Mouse (Mus musculus) thymus, adult 2 months (tissue): ENCODE measurements around the gene Selenof.

Experiments
- CTCF ChIP-seq: fragments of 200-500 bp; IDR thresholded peaks from 2 replicates; pipeline ENCODE4 v1.5.1; 2012; ENCODE audit warnings: mild to moderate bottlenecking, control low read depth, low read length, moderate library complexity, borderline replicate concordance; ENCODE audit not compliant: control insufficient read depth, poor library complexity, insufficient read depth; ENCODE audit errors: extremely low read depth
- POLR2A ChIP-seq: fragments of 200-500 bp; IDR thresholded peaks from 2 replicates; pipeline ENCODE4 v1.6.1; 2012; ENCODE audit warnings: mild to moderate bottlenecking, low read length, control low read depth, moderate library complexity; ENCODE audit not compliant: control insufficient read depth, poor library complexity, insufficient read depth; ENCODE audit errors: extremely low read depth

- TF ChIP-seq CTCF (no peak), POLR2A (no peak)
Observed at GRCm38 (mm10) chr3:144540805-144541204, 29.3 kb upstream of the Selenof start.
